Mouse (Mus musculus) midbrain, embryonic 16.5 days (tissue): Measurements from ENCODE around the gene Nr1h2. TPM values are rescaled to one million over a fixed set of nuclear protein-coding genes. Genes with fewer than 3 reads are reported as not detected.
A peak's percentile ranks its signal among the peaks of the same experiment; 100 is the strongest.

ENCODE experiments used
- ATAC-seq: fragments of 200-750 bp; cut with Nextera tagmentation; 2 replicates; pipeline ENCODE4 v1.8.0; 2017; ENCODE audit warnings: moderate TSS enrichment
- H3K27ac ChIP-seq: fragments of 300-500 bp; sonication (generic); 2 replicates; pipeline ENCODE4 v1.5.1; 2014; ENCODE audit warnings: mild to moderate bottlenecking, low read length, mixed read lengths
- H3K27me3 ChIP-seq: fragments of 300-500 bp; sonication (generic); 2 replicates; pipeline ENCODE4 v1.6.1; 2014; ENCODE audit warnings: low read depth, low read length, mixed read lengths; ENCODE audit not compliant: control insufficient read depth, insufficient read depth
- H3K36me3 ChIP-seq: fragments of 300-500 bp; sonication (generic); 2 replicates; pipeline ENCODE4 v1.6.1; 2014; ENCODE audit warnings: mild to moderate bottlenecking, low read length, moderate library complexity, mixed read lengths; ENCODE audit not compliant: control insufficient read depth, insufficient read depth
- H3K4me1 ChIP-seq: fragments of 300-500 bp; sonication (generic); 2 replicates; pipeline ENCODE4 v1.6.1; 2014; ENCODE audit warnings: mild to moderate bottlenecking, low read length, mixed read lengths; ENCODE audit not compliant: control insufficient read depth, insufficient read depth
- H3K4me2 ChIP-seq: fragments of 300-500 bp; sonication (generic); 2 replicates; pipeline ENCODE4 v1.6.1; 2014; ENCODE audit warnings: mild to moderate bottlenecking, low read length, mixed read lengths
- H3K4me3 ChIP-seq: fragments of 300-500 bp; sonication (generic); 2 replicates; pipeline ENCODE4 v1.5.1; 2014; ENCODE audit warnings: low read depth, mild to moderate bottlenecking, low read length, moderate library complexity, mixed read lengths
- H3K9ac ChIP-seq: fragments of 300-500 bp; sonication (generic); 2 replicates; pipeline ENCODE4 v1.6.1; 2014; ENCODE audit warnings: low read depth, low read length, mixed read lengths
- H3K9me3 ChIP-seq: fragments of 300-500 bp; sonication (generic); replicated peaks from 2 replicates; pipeline ENCODE4 v1.6.1; 2014; ENCODE audit warnings: mild to moderate bottlenecking, low read length, mixed read lengths; ENCODE audit not compliant: control insufficient read depth, poor library complexity, severe bottlenecking
- WGBS: fragments of 180-500 bp; shearing (Covaris S2); extraction: QIAGEN DNeasy Blood & Tissue Kit; methylation state at CpG from one replicate; pipeline ENCODE4 v1.1.7; 2014; 5-methylcytosine and 5-hydroxymethylcytosine counted together
- microRNA-seq: library from miRNA; unstranded; fragments of <30 nt; microRNA quantifications from one replicate; pipeline ENCODE4, GENCODE M21; 2017
- polyA plus RNA-seq: library from polyadenylated mRNA; unstranded; fragments of >200 nt; fragmentation: Nextera tagmentation; extraction: Ambion mirVana; gene quantifications from 2 replicates; pipeline ENCODE4 v1.2.1, GENCODE M21; 2015

The Nr1h2 gene
- polyA plus RNA-seq, 1 experiment from 2014 or later, result 58.1 TPM

DNA sequence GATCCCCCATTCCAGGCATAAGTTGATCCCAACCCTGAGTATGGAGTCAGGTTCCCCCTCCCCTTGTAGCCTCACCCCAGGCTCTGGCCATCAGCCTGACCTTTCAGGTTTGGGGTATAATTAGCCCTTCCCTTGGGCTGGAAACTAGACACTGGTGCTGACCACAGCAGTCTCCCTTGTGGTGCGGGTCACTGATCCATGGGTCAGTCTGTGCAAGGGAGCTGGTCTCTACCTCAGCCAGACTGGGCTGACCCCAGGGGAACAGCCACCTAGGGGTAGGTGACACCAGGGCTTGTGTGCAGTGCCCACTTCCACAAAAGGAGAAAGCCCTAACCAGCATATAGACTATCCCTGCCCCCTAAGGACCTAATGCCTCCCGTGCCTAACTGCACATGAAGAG lies 30.7 kb downstream of the Nr1h2 start:
- WGBS, result 75% methylated on average over 2 of the region's 2 CpGs
- H3K36me3 ChIP-seq, result no peaks in the 10 kb centered on the region
- no peaks in the 10 kb centered on the region for H3K4me1 ChIP-seq
- H3K9ac ChIP-seq, result no peak overlapping the region
- H3K4me3 ChIP-seq, result no peak overlapping the region
- H3K27me3 ChIP-seq, result peaks cover 10% of the 10 kb centered on the region
- H3K9me3 ChIP-seq, result no peaks in the 10 kb centered on the region
- ATAC-seq, result no peak
- no peak overlapping the region for H3K4me2 ChIP-seq
- H3K27ac ChIP-seq, result no peak overlapping the region

DNA sequence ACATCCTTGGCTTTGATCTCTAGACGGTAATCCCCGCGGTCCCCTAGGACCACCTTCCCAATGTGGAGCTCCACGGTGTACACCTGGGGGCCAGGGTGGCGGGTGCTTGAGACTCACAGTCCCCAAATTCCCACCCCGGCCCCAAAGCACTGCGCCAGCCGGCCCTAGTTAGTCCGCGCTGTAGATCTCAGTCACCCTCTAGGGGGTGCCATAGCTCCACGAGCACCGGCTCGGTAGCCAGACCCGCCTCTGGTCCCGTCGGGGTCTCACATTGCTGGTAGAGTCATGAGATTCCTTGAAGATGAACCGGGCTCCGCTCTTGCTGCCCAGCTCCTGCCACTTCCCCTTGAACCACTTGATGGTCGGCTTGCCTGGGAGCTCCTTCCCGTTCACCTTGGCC lies 32.0 kb downstream of the Nr1h2 start:
- ATAC-seq, result no peak
- WGBS, result 4% methylated on average over 20 of the region's 20 CpGs
- H3K27me3 ChIP-seq, result peaks cover 13% of the 10 kb centered on the region
- H3K4me3 ChIP-seq, result no peak overlapping the region
- peak overlapping the region; percentile 32 for H3K4me2 ChIP-seq
- H3K36me3 ChIP-seq, result no peaks in the 10 kb centered on the region
- H3K9me3 ChIP-seq, result no peaks in the 10 kb centered on the region
- H3K9ac ChIP-seq, result no peak overlapping the region
- H3K27ac ChIP-seq, result no peak overlapping the region
- no peaks in the 10 kb centered on the region for H3K4me1 ChIP-seq

- H3K9ac ChIP-seq, result no peak overlapping the region
- WGBS, result 55% methylated on average over 3 of the region's 3 CpGs
- peaks cover 9% of the 10 kb centered on the region for H3K27me3 ChIP-seq
- no peak overlapping the region for H3K27ac ChIP-seq
- no peak for ATAC-seq
- no peaks in the 10 kb centered on the region for H3K4me1 ChIP-seq
- no peaks in the 10 kb centered on the region for H3K36me3 ChIP-seq
- no peak overlapping the region for H3K4me3 ChIP-seq
- no peaks in the 10 kb centered on the region for H3K9me3 ChIP-seq
- no peak overlapping the region for H3K4me2 ChIP-seq
Observed at GRCm38 (mm10) chr7:44520990-44521389, 32.8 kb downstream of the Nr1h2 start.

DNA sequence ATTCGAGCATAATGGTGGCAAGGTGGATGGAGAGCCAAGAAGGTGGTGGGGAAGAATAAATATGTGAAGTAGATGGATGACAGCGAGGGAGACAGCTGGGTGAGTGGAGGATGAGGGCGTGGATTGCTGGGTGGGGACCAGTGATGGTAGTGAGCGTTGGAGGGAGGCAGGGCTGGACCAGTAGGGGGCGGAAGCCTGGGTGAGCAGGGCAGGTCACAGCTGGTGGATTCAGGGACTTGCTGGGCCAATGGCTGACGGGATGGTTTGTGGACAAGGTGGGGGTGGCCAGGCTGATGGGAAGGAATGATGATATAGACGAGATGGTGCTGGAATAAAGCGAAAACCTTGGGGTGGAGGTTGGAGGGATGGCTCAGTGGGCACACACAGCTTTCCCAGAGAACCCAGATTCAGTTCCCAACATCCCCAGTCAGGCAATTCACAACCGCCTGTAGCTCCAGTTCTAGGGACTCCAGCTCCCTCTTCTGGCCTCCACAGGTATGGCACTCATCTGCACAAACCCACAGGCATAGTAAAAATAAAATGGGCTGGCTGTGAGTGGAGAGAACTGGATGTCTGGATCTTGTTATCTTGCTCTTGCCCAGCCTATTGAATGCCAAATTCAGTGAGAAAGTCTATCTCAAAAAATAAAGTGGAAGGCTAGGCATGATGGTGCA lies 34.4 kb downstream of the Nr1h2 start:
- Histone ChIP-seq H3K9me3 (no peaks in the 10 kb centered on the region), H3K36me3 (no peaks in the 10 kb centered on the region), H3K27me3 (peaks cover 9% of the 10 kb centered on the region), H3K9ac (no peak overlapping the region), H3K4me1 (no peaks in the 10 kb centered on the region), H3K4me3 (no peak overlapping the region), H3K27ac (no peak overlapping the region), H3K4me2 (no peak overlapping the region)
- no peak for ATAC-seq
- WGBS, result 80% methylated on average over 9 of the region's 9 CpGs

DNA sequence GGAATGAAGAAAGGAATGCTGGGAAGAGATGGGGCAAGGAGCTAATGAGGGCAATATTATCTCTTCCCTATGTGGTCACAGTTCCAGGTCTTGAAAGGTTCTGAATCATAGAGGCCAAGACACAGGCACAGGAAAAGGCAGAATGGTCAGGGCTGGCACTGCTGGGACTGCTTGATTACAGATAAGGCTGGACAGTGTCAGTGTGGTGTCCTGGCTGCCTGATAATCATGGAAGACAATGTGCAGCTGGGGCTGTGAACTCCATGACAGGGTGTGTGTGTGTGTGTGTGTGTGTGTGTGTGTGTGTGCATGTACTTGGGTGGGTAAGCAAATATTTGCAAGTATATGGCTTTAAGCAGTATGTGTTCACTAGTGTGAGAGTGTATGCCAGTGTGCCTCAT lies 46.3 kb downstream of the Nr1h2 start:
- no peak for ATAC-seq
- Histone ChIP-seq H3K4me2 (no peak overlapping the region), H3K4me3 (no peak overlapping the region), H3K9me3 (no peaks in the 10 kb centered on the region), H3K36me3 (no peaks in the 10 kb centered on the region), H3K27me3 (no peaks in the 10 kb centered on the region), H3K4me1 (no peaks in the 10 kb centered on the region), H3K9ac (no peak overlapping the region), H3K27ac (no peak overlapping the region)

DNA sequence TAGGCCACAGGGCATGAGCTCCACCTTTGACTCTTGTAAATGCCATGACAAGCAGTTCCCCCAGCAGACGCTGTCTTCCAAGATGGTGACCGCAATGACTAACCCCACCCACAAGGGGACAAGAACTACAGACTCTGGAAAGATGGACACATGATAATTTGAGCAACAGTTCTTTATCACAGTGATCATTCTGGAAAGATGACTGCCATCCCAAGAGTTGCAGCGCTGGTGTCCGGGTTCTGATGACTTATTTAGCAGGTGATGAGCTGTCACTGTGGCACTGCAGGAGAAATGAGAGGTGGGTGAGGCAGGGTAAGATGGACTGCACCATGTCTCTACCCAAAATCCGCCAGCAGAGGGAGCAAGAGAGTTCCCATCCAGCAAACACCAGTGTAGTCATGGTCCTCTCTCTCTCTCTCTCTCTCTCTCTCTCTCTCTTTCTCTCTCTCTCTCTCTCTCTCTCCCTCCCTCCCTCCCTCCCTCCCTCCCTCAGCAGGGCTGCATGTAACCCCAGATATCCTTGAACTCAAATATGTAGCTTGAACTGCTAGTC lies 52.1 kb downstream of the Nr1h2 start:
- no peak overlapping the region for H3K4me2 ChIP-seq
- ATAC-seq, result peak; percentile 36; the same call in 1 of the 2 replicates
- H3K9ac ChIP-seq, result no peak overlapping the region
- H3K4me3 ChIP-seq, result no peak overlapping the region
- WGBS, result 46% methylated on average over 5 of the region's 5 CpGs
- H3K27me3 ChIP-seq, result no peaks in the 10 kb centered on the region
- no peaks in the 10 kb centered on the region for H3K9me3 ChIP-seq
- H3K27ac ChIP-seq, result no peak overlapping the region
- no peaks in the 10 kb centered on the region for H3K36me3 ChIP-seq
- peaks cover 7% of the 10 kb centered on the region for H3K4me1 ChIP-seq

DNA sequence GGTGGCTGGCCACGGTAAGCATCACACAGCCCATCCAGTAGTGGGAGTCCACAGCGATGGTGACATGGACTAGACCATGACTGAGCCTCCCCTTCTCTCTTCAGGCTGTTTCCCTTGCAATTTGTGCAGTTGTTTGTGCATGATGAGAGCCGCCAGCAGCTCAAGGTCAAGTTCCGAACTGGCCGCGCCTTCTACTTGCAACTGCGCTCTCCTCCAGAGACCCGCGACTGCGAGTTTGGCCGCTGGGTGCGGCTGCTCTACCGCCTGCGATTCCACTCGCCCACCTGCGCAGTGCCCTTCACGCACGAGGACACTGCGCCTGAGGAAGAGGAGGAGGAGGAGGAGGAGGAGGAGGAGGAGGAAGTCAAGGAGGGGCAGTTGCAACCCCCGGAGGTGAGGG lies 53.7 kb downstream of the Nr1h2 start:
- H3K4me2 ChIP-seq, result no peak overlapping the region
- no peak overlapping the region for H3K27ac ChIP-seq
- H3K9ac ChIP-seq, result no peak overlapping the region
- no peaks in the 10 kb centered on the region for H3K27me3 ChIP-seq
- WGBS, result 70% methylated on average over 17 of the region's 20 CpGs
- H3K4me3 ChIP-seq, result no peak overlapping the region
- no peak for ATAC-seq
- H3K36me3 ChIP-seq, result no peaks in the 10 kb centered on the region
- peaks cover 13% of the 10 kb centered on the region for H3K4me1 ChIP-seq
- no peaks in the 10 kb centered on the region for H3K9me3 ChIP-seq

Small RNA genes lying within 50 kb of the gene (microRNA-seq; reads per million reads assigned to microRNA genes)
- gene Mir7053, result not detected

Other genes with a start within 250 kb of the Nr1h2 start
- gene Clec11a, start 247.0 kb downstream of the Nr1h2 start, polyA plus RNA-seq, result 4.0 and 4.2 TPM in 2 replicates
- 35.6 and 36.8 TPM in 2 replicates for gene Shank1, start 243.7 kb downstream of the Nr1h2 start, polyA plus RNA-seq
- gene Syt3, start 169.8 kb downstream of the Nr1h2 start, polyA plus RNA-seq, result 57.4 and 73.2 TPM in 2 replicates
- 2.0 and 3.6 TPM in 2 replicates for gene 1700008O03Rik, start 168.1 kb downstream of the Nr1h2 start, polyA plus RNA-seq
- gene Lrrc4b, start 124.9 kb downstream of the Nr1h2 start, polyA plus RNA-seq, result 14.3 and 15.9 TPM in 2 replicates
- 3.9 and 4.2 TPM in 2 replicates for gene Aspdh, start 88.6 kb downstream of the Nr1h2 start, polyA plus RNA-seq
- 39.5 and 39.6 TPM in 2 replicates for gene Josd2, start 86.0 kb downstream of the Nr1h2 start, polyA plus RNA-seq
- 121 and 137 TPM in 2 replicates for gene Emc10, start 57.4 kb downstream of the Nr1h2 start, polyA plus RNA-seq
- 24.2 and 29.8 TPM in 2 replicates for gene Fam71e1, start 57.4 kb downstream of the Nr1h2 start, polyA plus RNA-seq
- gene Mybpc2, start 29.3 kb downstream of the Nr1h2 start, polyA plus RNA-seq, result 0.16 and 0.17 TPM in 2 replicates
- not detected in 2 replicates for gene Spib, start 21.9 kb downstream of the Nr1h2 start, polyA plus RNA-seq
- 19.4 and 20.1 TPM in 2 replicates for gene Pold1, start 5.1 kb downstream of the Nr1h2 start, polyA plus RNA-seq
- gene Napsa, start 18.4 kb upstream of the Nr1h2 start, polyA plus RNA-seq, result 0.77 and 1.9 TPM in 2 replicates
- 5.5 and 6.4 TPM in 2 replicates for gene Kcnc3, start 36.7 kb upstream of the Nr1h2 start, polyA plus RNA-seq
- 2.9 and 3.3 TPM in 2 replicates for gene Myh14, start 116.9 kb upstream of the Nr1h2 start, polyA plus RNA-seq
- gene Izumo2, start 154.8 kb upstream of the Nr1h2 start, polyA plus RNA-seq, result not detected in 2 replicates
- 27.3 and 27.9 TPM in 2 replicates for gene Vrk3, start 194.5 kb upstream of the Nr1h2 start, polyA plus RNA-seq
- 1.2 and 1.8 TPM in 2 replicates for gene Zfp473, start 197.1 kb upstream of the Nr1h2 start, polyA plus RNA-seq